Mouse (Mus musculus) thymus, adult 2 months (tissue): Measurements from ENCODE around the gene Rcsd1. TPM values are rescaled to one million over a fixed set of nuclear protein-coding genes. Genes with fewer than 3 reads are reported as not detected.

Experiments
- DNase-seq: peaks from one replicate; pipeline ENCODE4 v3.0.0; 2021
- H3K27ac ChIP-seq: fragments of 200-500 bp; 2 replicates; pipeline ENCODE4 v1.5.1; 2012; ENCODE audit warnings: low read length, control low read depth; ENCODE audit not compliant: control insufficient read depth, insufficient read depth
- H3K27me3 ChIP-seq: fragments of 200-500 bp; 2 replicates; pipeline ENCODE4 v1.6.1; 2012; ENCODE audit warnings: mild to moderate bottlenecking, low read length, moderate library complexity, mixed read lengths; ENCODE audit not compliant: control insufficient read depth, insufficient read depth
- H3K36me3 ChIP-seq: fragments of 200-500 bp; 2 replicates; pipeline ENCODE4 v1.6.1; 2012; ENCODE audit warnings: mild to moderate bottlenecking, low read length, moderate library complexity; ENCODE audit not compliant: control insufficient read depth, insufficient read depth
- H3K4me1 ChIP-seq: fragments of 200-500 bp; replicated peaks from 2 replicates; pipeline ENCODE4 v1.6.1; 2012; ENCODE audit warnings: low read length; ENCODE audit not compliant: control insufficient read depth, insufficient read depth
- H3K4me3 ChIP-seq: fragments of 200-500 bp; 2 replicates; pipeline ENCODE4 v1.5.1; 2012; ENCODE audit warnings: mild to moderate bottlenecking, low read length, control low read depth, moderate library complexity; ENCODE audit not compliant: control insufficient read depth, insufficient read depth
- CTCF ChIP-seq: fragments of 200-500 bp; IDR thresholded peaks from 2 replicates; pipeline ENCODE4 v1.5.1; 2012; ENCODE audit warnings: mild to moderate bottlenecking, control low read depth, low read length, moderate library complexity, borderline replicate concordance; ENCODE audit not compliant: control insufficient read depth, poor library complexity, insufficient read depth; ENCODE audit errors: extremely low read depth
- POLR2A ChIP-seq: fragments of 200-500 bp; IDR thresholded peaks from 2 replicates; pipeline ENCODE4 v1.6.1; 2012; ENCODE audit warnings: mild to moderate bottlenecking, low read length, control low read depth, moderate library complexity; ENCODE audit not compliant: control insufficient read depth, poor library complexity, insufficient read depth; ENCODE audit errors: extremely low read depth
- WGBS: fragments of 180-500 bp; shearing (Covaris S2); methylation state at CpG from one replicate; pipeline ENCODE4 v1.1.7; 2018; 5-methylcytosine and 5-hydroxymethylcytosine counted together
- polyA plus RNA-seq: library from polyadenylated mRNA; depleted of rRNA; stranded (reverse); fragments of >200 nt; gene quantifications from 2 replicates; pipeline ENCODE4 v1.2.3, GENCODE M21; 2012

Rcsd1 gene
- polyA plus RNA-seq, 1 experiment = 249 TPM

- peak; percentile 74 for DNase-seq
- H3K36me3 ChIP-seq = 0 out of 2 replicates have a peak, but pooled peaks cover 2% of the 10 kb centered on the region
- under 1% methylated on average over 47 of the region's 47 CpGs for WGBS
- peak overlapping the region; percentile 100 for H3K4me3 ChIP-seq
- peaks cover 43% of the 10 kb centered on the region for H3K4me1 ChIP-seq
- peak overlapping the region; percentile 98 for H3K27ac ChIP-seq
- peak; percentile 59; the same call in 1 of the 2 replicates for TF ChIP-seq POLR2A
- TF ChIP-seq CTCF = 0 out of 2 replicates have a peak, but pooled peaks have one; percentile 13
- no peaks in the 10 kb centered on the region for H3K27me3 ChIP-seq
Observed at GRCm38 (mm10) chr1:165707640-165708322, 1.8 kb downstream of the Rcsd1 start.

DNA sequence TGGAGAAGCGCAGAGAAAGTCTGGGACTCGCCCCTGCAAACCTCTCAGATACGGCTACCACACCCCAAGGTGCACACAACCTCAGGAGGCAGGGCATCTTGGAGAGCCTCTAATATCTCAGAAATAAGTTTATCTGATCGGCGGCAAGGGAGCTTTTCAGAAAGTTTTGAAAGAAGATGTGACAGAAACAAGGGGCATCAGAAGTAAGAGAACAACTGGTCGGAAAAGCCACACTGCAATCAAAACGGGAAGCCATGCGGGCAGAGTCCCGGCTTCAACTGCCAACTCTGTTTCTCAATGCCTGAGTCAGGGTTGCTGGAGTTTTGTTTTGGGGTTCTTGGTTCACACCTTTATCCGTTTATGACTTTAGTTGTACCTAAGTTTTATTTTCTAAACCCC lies 2.3 kb downstream of the Rcsd1 start:
- Histone ChIP-seq H3K4me1 (peaks cover 48% of the 10 kb centered on the region), H3K27me3 (no peaks in the 10 kb centered on the region), H3K27ac (peak overlapping the region; percentile 91), H3K36me3 (peaks cover 6% of the 10 kb centered on the region; the same call in 1 of the 2 replicates), H3K4me3 (peak overlapping the region; percentile 100)
- TF ChIP-seq POLR2A (no peak), CTCF (no peak)
- under 1% methylated on average over 10 of the region's 10 CpGs for WGBS
- peak; percentile 42 for DNase-seq

DNA sequence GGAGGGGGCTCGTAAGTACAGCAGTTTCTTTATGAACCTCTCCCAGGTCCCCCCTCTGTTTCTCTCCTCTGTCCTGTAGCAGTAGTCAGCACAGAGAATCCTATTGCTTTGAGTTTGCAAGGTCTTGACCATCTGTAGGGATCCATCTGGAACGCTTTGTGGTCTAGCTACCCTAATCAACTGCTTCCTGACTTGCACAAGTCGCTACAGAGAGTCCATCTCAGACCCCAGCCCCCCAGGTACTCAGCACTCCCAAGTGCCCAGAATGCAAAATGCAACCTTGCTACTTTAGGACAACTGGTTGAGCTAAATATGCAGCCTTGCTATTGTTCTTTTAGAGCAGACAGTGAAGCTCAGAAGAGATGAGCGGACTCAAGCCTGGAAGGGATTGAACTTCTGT lies 3.1 kb downstream of the Rcsd1 start:
- H3K27ac ChIP-seq = peak overlapping the region; percentile 91
- H3K4me3 ChIP-seq = peak overlapping the region; percentile 100
- peaks cover 56% of the 10 kb centered on the region for H3K4me1 ChIP-seq
- H3K27me3 ChIP-seq = no peaks in the 10 kb centered on the region
- TF ChIP-seq POLR2A = no peak
- TF ChIP-seq CTCF = no peak
- 10% methylated on average over 4 of the region's 4 CpGs for WGBS
- H3K36me3 ChIP-seq = peaks cover 7% of the 10 kb centered on the region; the same call in 1 of the 2 replicates
- no peak for DNase-seq

DNA sequence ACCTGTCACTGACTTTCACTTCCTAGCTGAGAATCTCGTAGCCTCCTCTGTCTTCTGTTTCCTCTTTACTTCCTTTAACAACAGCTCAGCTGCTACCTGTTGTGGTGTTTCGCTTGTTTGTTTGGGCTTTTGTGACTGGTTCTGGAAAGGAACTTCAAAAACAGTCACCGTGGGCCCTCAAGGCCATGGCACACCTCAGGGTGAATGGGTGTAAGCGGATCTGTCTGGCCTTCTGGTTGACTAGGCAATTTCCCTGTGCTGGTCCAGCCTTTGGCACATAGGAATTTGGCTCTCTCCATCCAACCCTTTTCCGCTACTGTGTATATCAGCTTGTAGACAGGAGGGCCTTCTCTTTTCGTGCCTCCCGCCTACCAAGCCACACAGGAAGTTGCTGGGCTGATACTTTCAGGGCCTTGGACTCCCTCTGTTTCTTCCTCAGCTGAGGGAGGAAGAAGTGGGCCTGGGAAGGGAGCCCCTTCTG lies 3.6 kb downstream of the Rcsd1 start:
- Histone ChIP-seq H3K27ac (peak overlapping the region; percentile 91), H3K36me3 (peaks cover 7% of the 10 kb centered on the region; the same call in 1 of the 2 replicates), H3K4me1 (peaks cover 58% of the 10 kb centered on the region), H3K27me3 (no peaks in the 10 kb centered on the region), H3K4me3 (peak overlapping the region; percentile 100)
- DNase-seq = peak; percentile 57
- TF ChIP-seq POLR2A (no peak), CTCF (no peak)
- 10% methylated on average over 7 of the region's 7 CpGs for WGBS

GRCm38 (mm10) chr1:165705368-165705767 lies 4.2 kb downstream of the Rcsd1 start:
- Histone ChIP-seq H3K36me3 (peaks cover 7% of the 10 kb centered on the region; the same call in 1 of the 2 replicates), H3K27me3 (no peaks in the 10 kb centered on the region), H3K27ac (peak overlapping the region; percentile 91), H3K4me1 (peaks cover 62% of the 10 kb centered on the region), H3K4me3 (peak overlapping the region; percentile 19; the same call in 1 of the 2 replicates)
- no peak for DNase-seq
- no peak for TF ChIP-seq CTCF
- no peak for TF ChIP-seq POLR2A
- 9% methylated on average over 6 of the region's 6 CpGs for WGBS

DNA sequence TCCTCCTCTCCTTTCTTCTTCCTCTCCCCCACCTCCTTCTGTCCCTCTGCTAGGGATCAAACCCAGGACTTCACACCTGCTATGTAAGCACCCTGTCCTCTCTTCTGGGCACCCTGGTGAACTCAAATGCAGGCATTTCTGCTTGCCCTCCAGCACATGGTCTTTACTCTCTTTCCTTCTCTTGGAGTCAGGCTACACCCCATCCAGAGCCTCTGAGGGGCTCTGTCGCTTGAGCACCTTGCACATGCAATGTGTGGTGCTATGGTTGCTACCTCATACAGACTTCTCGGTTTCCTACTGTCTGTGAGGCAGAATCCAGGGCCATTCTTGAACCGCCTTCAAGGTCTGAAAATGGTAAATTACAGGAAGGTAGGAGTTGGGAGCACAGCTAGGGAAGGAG lies 4.7 kb downstream of the Rcsd1 start:
- 40% methylated on average over 3 of the region's 3 CpGs for WGBS
- peak overlapping the region; percentile 19; the same call in 1 of the 2 replicates for H3K4me3 ChIP-seq
- peaks cover 62% of the 10 kb centered on the region for H3K4me1 ChIP-seq
- peak overlapping the region; percentile 91 for H3K27ac ChIP-seq
- H3K27me3 ChIP-seq = no peaks in the 10 kb centered on the region
- peaks cover 11% of the 10 kb centered on the region; the same call in 1 of the 2 replicates for H3K36me3 ChIP-seq
- DNase-seq = no peak
- no peak for TF ChIP-seq CTCF
- no peak for TF ChIP-seq POLR2A
